ENCODE assay signal across 11 mouse cellular contexts in the genomic region with DNA sequence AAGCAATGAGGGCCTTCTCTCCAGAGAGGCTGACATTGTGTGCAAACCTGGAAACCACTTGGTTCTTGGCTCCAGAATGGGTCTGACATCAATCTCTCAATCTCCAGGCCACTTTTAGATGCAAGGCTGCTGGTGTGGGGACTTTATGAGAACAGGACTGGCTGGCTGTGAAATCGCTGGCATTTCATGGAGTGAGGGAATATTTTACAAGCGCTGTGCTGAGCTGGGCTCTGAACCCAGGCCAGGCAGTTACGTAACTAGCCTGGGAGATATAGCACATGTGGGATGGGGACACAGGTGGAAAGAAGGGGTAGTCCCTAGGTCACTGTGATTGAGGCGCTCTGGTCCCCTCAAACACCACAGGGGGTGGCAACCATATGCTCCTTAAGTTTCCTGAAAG. TPM values are rescaled to one million over a fixed set of nuclear protein-coding genes. Genes with fewer than 3 reads are reported as not detected.
DNase-seq lines count a peak whose midpoint lies in the region; ATAC-seq and TF ChIP-seq lines count a peak whose summit lies in the region.
"Had no signal": no experiment of that assay in that cellular context is flagged by ENCODE, and none has a peak within 500 bp of the region (broad histone marks: within the 10 kb centered on the region; RNA-seq: fewer than 3 reads in every experiment).

No protein-coding gene starts in this region.

- no peaks in the 10 kb centered on the region for H3K36me3 ChIP-seq in hindbrain, postnatal 0 days (ENCODE audit: insufficient read depth, low read length)
- H3K36me3 ChIP-seq in hindbrain, embryonic 13.5 days: no peaks in the 10 kb centered on the region
- H3K36me3 ChIP-seq in limb, embryonic 15.5 days: no peaks in the 10 kb centered on the region
- no peaks in the 10 kb centered on the region for H3K36me3 ChIP-seq in forebrain, embryonic 14.5 days (ENCODE audit: control insufficient read depth, insufficient read depth, low read length)
- H3K36me3 ChIP-seq: G1E; hindbrain, embryonic 15.5 days; lung, embryonic 15.5 days had no signal

- H3K4me2 ChIP-seq in hindbrain, postnatal 0 days (ENCODE audit: low read depth, low read length): no peak overlapping the region
- no peak overlapping the region for H3K4me2 ChIP-seq in hindbrain, embryonic 13.5 days
- no peak overlapping the region for H3K4me2 ChIP-seq in limb, embryonic 15.5 days
- no peak overlapping the region for H3K4me2 ChIP-seq in forebrain, embryonic 14.5 days (ENCODE audit: low read length)
- H3K4me2 ChIP-seq: hindbrain, embryonic 15.5 days; lung, embryonic 15.5 days had no signal

- 61% methylated on average over 4 of the region's 4 CpGs for WGBS in hindbrain, postnatal 0 days
- 87% methylated on average over 4 of the region's 4 CpGs for WGBS in hindbrain, embryonic 13.5 days
- WGBS in limb, embryonic 15.5 days: 47% methylated on average over 4 of the region's 4 CpGs
- 86% methylated on average over 4 of the region's 4 CpGs for WGBS in forebrain, embryonic 14.5 days

- H3K9me3 ChIP-seq in hindbrain, postnatal 0 days (ENCODE audit: low read length): no peaks in the 10 kb centered on the region
- no peaks in the 10 kb centered on the region for H3K9me3 ChIP-seq in hindbrain, embryonic 13.5 days
- H3K9me3 ChIP-seq in limb, embryonic 15.5 days: no peaks in the 10 kb centered on the region
- no peaks in the 10 kb centered on the region for H3K9me3 ChIP-seq in forebrain, embryonic 14.5 days (replicated peaks; ENCODE audit: control insufficient read depth, low read length)
- H3K9me3 ChIP-seq: hindbrain, embryonic 15.5 days; lung, embryonic 15.5 days had no signal

- ATAC-seq in cerebellum, adult (ENCODE audit: insufficient number of reproducible peaks, low FRiP score, low TSS enrichment): peak; percentile 18; the same call in 1 of the 2 replicates
- ATAC-seq in hindbrain, postnatal 0 days: peak; percentile 45; the same call in 1 of the 2 replicates
- no peak for ATAC-seq in hindbrain, embryonic 13.5 days (ENCODE audit: low FRiP score)
- ATAC-seq in limb, embryonic 15.5 days (ENCODE audit: insufficient number of reproducible peaks, low FRiP score, low TSS enrichment, low read depth): peak; percentile 66
- no peak for ATAC-seq in forebrain, embryonic 14.5 days

- no peak overlapping the region for H3K4me3 ChIP-seq in hindbrain, postnatal 0 days (ENCODE audit: low read length)
- no peak overlapping the region for H3K4me3 ChIP-seq in hindbrain, embryonic 13.5 days
- no peak overlapping the region for H3K4me3 ChIP-seq in limb, embryonic 15.5 days
- no peak overlapping the region for H3K4me3 ChIP-seq in forebrain, embryonic 14.5 days (ENCODE audit: low read depth, low read length)
- H3K4me3 ChIP-seq: hindbrain, embryonic 15.5 days; lung, embryonic 15.5 days had no signal

- no peak overlapping the region for H3K9ac ChIP-seq in hindbrain, postnatal 0 days (replicated peaks; ENCODE audit: low read length)
- no peak overlapping the region for H3K9ac ChIP-seq in hindbrain, embryonic 13.5 days
- H3K9ac ChIP-seq in limb, embryonic 15.5 days: no peak overlapping the region
- H3K9ac ChIP-seq in forebrain, embryonic 14.5 days (ENCODE audit: low read length): no peak overlapping the region
- H3K9ac ChIP-seq: hindbrain, embryonic 15.5 days; lung, embryonic 15.5 days had no signal

- DNase-seq in cerebellum, postnatal 14 days: no peak
- peak; percentile 9 for DNase-seq in hindbrain, postnatal 0 days (ENCODE audit: low spot score)
- peak; percentile 78 for DNase-seq in right cerebral cortex, adult 18-20 months
- no peak for DNase-seq in right cerebral cortex, postnatal 25 days
- no peak for DNase-seq in forebrain, embryonic 14.5 days (ENCODE audit: low spot score)

- no peaks in the 10 kb centered on the region for H3K27me3 ChIP-seq in hindbrain, postnatal 0 days (ENCODE audit: insufficient read depth, low read length)
- H3K27me3 ChIP-seq in hindbrain, embryonic 13.5 days: no peaks in the 10 kb centered on the region
- no peaks in the 10 kb centered on the region for H3K27me3 ChIP-seq in limb, embryonic 15.5 days
- no peaks in the 10 kb centered on the region for H3K27me3 ChIP-seq in forebrain, embryonic 14.5 days (replicated peaks; ENCODE audit: control insufficient read depth, insufficient read depth, low read length)
- H3K27me3 ChIP-seq: hindbrain, embryonic 15.5 days; lung, embryonic 15.5 days had no signal

- no peak for TF ChIP-seq CTCF in hindbrain, postnatal 0 days (IDR thresholded peaks at IDR 0.05; ENCODE audit: low read depth)

- H3K4me1 ChIP-seq in hindbrain, postnatal 0 days (ENCODE audit: insufficient read depth, low read length): no peaks in the 10 kb centered on the region
- H3K4me1 ChIP-seq in hindbrain, embryonic 13.5 days (replicated peaks): no peaks in the 10 kb centered on the region
- H3K4me1 ChIP-seq in limb, embryonic 15.5 days: peaks cover 30% of the 10 kb centered on the region
- no peaks in the 10 kb centered on the region for H3K4me1 ChIP-seq in forebrain, embryonic 14.5 days (ENCODE audit: control insufficient read depth, insufficient read depth, low read length)
- H3K4me1 ChIP-seq: hindbrain, embryonic 15.5 days had no signal

- no peak overlapping the region for H3K27ac ChIP-seq in hindbrain, postnatal 0 days
- no peak overlapping the region for H3K27ac ChIP-seq in hindbrain, embryonic 13.5 days
- peak overlapping the region; percentile 54; the same call in 1 of the 2 replicates for H3K27ac ChIP-seq in limb, embryonic 15.5 days
- H3K27ac ChIP-seq in forebrain, embryonic 14.5 days (ENCODE audit: low read depth, low read length): no peak overlapping the region
- H3K27ac ChIP-seq: hindbrain, embryonic 15.5 days; lung, embryonic 15.5 days had no signal

RNA-seq across cellular contexts. Expression of a gene that starts 33.4 kb away (rescaled TPM):
- total RNA-seq in hindbrain, postnatal 0 days (2014; rRNA removed): 33.2 and 42.0 TPM in 2 replicates
- polyA plus RNA-seq in hindbrain, postnatal 0 days (2015; fragmentation: Nextera tagmentation; extraction: Ambion mirVana): 48.2 and 49.6 TPM in 2 replicates
- polyA plus RNA-seq in hindbrain, embryonic 13.5 days (2015; fragmentation: Nextera tagmentation; extraction: Ambion mirVana): 25.6 and 33.4 TPM in 2 replicates
- polyA plus RNA-seq in limb, embryonic 15.5 days (2015; fragmentation: Nextera tagmentation; extraction: Ambion mirVana): 99.3 and 106 TPM in 2 replicates
- polyA plus RNA-seq in forebrain, embryonic 14.5 days (2014; fragmentation: Nextera tagmentation; extraction: Ambion mirVana): 22.9 and 24.7 TPM in 2 replicates
- polyA plus RNA-seq: G1E had no signal

RNA-seq across cellular contexts. Expression of a gene that starts 33.4 kb away (rescaled TPM):
- total RNA-seq in hindbrain, postnatal 0 days (2014; rRNA removed): 12.8 and 16.5 TPM in 2 replicates
- polyA plus RNA-seq in hindbrain, postnatal 0 days (2015; fragmentation: Nextera tagmentation; extraction: Ambion mirVana): 6.4 and 6.5 TPM in 2 replicates
- 1.5 and 1.9 TPM in 2 replicates for polyA plus RNA-seq in hindbrain, embryonic 13.5 days (2015; fragmentation: Nextera tagmentation; extraction: Ambion mirVana)
- 4.4 and 6.2 TPM in 2 replicates for polyA plus RNA-seq in limb, embryonic 15.5 days (2015; fragmentation: Nextera tagmentation; extraction: Ambion mirVana)
- 2.6 and 6.2 TPM in 2 replicates for polyA plus RNA-seq in forebrain, embryonic 14.5 days (2014; fragmentation: Nextera tagmentation; extraction: Ambion mirVana)
- polyA plus RNA-seq: G1E had no signal

Comparison
In these comparisons a context has a peak if more than half of its experiments do, and no peak if none do; other contexts are left out.
1. ATAC-seq: peak in cerebellum, adult (single experiment), hindbrain, postnatal 0 days (single experiment) and limb, embryonic 15.5 days (single experiment); none in hindbrain, embryonic 13.5 days (single experiment) and forebrain, embryonic 14.5 days (single experiment).
2. DNase-seq: peak in hindbrain, postnatal 0 days (single experiment) and right cerebral cortex, adult 18-20 months (single experiment); none in cerebellum, postnatal 14 days (0 of 2), right cerebral cortex, postnatal 25 days (single experiment) and forebrain, embryonic 14.5 days (single experiment).